Mouse (Mus musculus): Measurements from ENCODE around the gene Clrn3.
"Not testable (repeated sequence)": the region's sequence is repeated elsewhere in the genome, so short reads cannot be mapped to it uniquely, and the experiment has no call there.

Gene Clrn3

GRCm38 (mm10) chr7:135535908-135536307 is 7.5 kb upstream of the Clrn3 start:
- DNase-seq (ENCODE audit: low spot score): no peak

- DNase-seq (ENCODE audit: low spot score): no peak
Observed at GRCm38 (mm10) chr7:135534548-135535189, 6.2 kb upstream of the Clrn3 start.

DNA sequence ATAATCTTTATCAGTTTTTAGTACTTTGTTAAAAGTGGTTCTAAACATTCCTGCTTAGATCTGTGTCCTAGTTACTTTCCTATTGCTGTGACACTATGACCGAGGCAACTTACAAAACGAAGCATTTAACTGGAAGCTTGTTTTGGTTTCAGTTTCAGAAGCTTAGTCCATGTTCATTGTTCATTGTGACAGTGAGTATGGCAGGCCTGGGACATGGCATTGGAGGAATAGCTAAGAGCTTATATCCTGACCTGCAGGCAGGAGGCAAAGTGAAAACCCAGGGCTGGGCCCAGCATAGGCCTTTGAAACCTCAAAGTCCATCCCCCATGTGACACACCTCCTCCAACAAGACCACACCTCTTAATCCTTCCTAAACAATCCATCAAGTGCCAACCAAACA is 614 bp upstream of the Clrn3 start:
- no peak for DNase-seq (ENCODE audit: low spot score)

- no peak for DNase-seq (ENCODE audit: low spot score)
Observed at GRCm38 (mm10) chr7:135527169-135527568, 1.3 kb downstream of the Clrn3 start.

- no peak for DNase-seq (ENCODE audit: low spot score)
Observed at GRCm38 (mm10) chr7:135526574-135527152, 1.8 kb downstream of the Clrn3 start.

- no peak for DNase-seq (ENCODE audit: low spot score)
Observed at GRCm38 (mm10) chr7:135524424-135524967, 4.0 kb downstream of the Clrn3 start.

DNA sequence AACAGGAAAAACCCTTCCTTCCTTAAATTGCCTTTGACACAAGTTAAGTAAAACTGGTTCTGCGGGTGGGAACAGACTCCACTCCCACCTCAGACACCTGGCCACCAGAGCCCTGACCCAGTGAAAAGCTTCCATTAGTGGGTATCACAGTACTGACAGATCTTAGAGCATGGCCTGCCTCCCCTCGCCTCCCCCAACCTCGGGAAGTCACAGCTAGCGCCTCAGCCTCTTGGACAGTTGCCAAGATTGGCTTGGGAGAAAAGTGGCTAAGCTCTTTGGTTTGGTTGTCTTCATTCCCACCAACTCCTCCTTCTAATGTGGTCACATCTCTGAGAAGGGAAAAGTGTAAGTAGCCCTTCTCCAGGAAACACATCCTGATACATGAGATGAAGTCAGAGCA is 4.5 kb downstream of the Clrn3 start:
- DNase-seq (ENCODE audit: low spot score): no peak

DNA sequence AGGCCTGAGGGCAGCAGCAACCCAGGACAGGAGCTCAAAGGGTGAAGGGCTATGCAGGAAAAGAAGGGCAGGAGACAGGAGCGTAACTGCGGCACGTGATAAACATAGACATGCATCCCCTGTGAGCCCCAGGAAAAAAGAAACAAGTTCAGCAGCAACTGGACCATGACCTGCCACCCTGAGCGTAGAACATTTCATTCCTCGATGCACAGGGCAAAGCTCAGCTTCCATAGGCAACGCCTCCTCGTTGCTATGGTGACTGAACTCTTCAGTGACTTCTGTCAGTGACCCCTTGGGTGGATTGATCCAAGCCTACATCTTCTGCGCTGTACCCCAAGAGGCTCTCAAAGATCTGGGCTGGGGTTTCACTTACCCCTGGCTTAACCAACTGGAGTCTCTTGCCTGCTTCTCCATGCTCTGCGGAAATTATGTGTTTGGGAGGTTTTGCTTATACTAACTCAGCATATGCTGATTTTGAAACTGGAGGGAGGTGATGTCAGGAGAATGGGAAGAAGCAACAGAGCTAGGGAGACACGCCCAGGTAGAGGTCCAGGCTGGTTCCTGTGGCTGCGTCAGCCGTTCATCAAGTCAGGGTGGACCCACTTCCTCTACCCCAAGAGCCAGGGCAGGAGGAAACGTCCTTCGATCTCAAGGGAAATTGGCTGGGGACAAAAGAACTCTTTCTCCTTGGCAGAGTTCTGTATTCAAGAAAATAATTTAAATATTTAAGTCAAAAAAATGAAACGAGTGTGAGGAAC is 6.5 kb downstream of the Clrn3 start:
- DNase-seq (ENCODE audit: low spot score): no peak

GRCm38 (mm10) chr7:135520241-135520640 is 8.2 kb downstream of the Clrn3 start:
- DNase-seq (ENCODE audit: low spot score): no peak

- DNase-seq (ENCODE audit: low spot score): no peak
Observed at GRCm38 (mm10) chr7:135517191-135517590, 11.3 kb downstream of the Clrn3 start.

DNA sequence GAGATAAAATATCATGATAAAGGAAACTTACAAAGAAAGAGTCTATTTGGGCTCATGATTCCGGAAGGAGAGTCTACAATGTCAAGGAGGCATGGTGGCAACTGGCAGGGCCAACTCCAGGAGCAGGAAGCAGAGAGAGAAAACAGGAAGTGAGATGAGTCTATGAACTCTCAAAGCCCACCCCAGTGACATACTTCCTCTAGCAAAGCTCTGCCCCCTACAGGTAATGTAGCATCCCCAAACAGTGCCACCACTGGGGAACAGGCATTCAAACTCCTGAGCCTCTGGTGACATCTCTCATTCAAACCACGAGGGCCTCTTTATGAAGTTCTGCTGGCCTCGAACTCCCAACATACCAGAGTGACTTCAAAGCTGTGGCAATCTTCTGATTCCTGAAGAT is 16.7 kb downstream of the Clrn3 start:
- no peak for DNase-seq (ENCODE audit: low spot score)

DNA sequence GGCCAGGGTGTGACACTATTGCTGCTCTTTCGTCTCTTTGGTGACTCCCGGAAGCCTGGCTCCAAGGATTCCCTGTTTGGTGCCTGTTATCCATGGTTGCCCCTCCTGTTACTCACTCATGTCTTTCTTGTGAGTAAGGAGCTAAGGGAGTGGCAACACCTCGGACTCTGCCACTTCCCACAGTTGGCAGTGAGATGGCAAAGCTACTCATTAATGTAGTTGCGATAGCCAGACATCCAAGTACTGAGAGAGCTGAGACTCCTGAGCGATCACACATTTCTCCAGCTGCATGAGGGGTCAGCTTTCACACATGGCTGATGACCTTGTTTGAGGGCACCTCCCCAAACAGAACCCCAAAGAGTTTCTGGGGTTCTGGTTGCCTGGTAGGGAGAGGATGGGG is 18.0 kb downstream of the Clrn3 start:
- no peak for DNase-seq (ENCODE audit: low spot score)

GRCm38 (mm10) chr7:135509272-135509671 is 19.2 kb downstream of the Clrn3 start:
- DNase-seq (ENCODE audit: low spot score): no peak

GRCm38 (mm10) chr7:135508602-135509001 is 19.9 kb downstream of the Clrn3 start:
- DNase-seq (ENCODE audit: low spot score): no peak

- DNase-seq (ENCODE audit: low spot score): not testable (repeated sequence)
Observed at GRCm38 (mm10) chr7:135506506-135506905, 21.9 kb downstream of the Clrn3 start.

GRCm38 (mm10) chr7:135499403-135499802 is 29.1 kb downstream of the Clrn3 start:
- no peak for DNase-seq (ENCODE audit: low spot score)

- no peak for DNase-seq (ENCODE audit: low spot score)
Observed at GRCm38 (mm10) chr7:135498565-135499186, 29.8 kb downstream of the Clrn3 start.

GRCm38 (mm10) chr7:135495303-135495702 is 33.2 kb downstream of the Clrn3 start:
- DNase-seq (ENCODE audit: low spot score): no peak

- DNase-seq (ENCODE audit: low spot score): no peak
Observed at GRCm38 (mm10) chr7:135490500-135490886, 38.0 kb downstream of the Clrn3 start.

GRCm38 (mm10) chr7:135489724-135490499 is 38.5 kb downstream of the Clrn3 start:
- no peak for DNase-seq (ENCODE audit: low spot score)

DNA sequence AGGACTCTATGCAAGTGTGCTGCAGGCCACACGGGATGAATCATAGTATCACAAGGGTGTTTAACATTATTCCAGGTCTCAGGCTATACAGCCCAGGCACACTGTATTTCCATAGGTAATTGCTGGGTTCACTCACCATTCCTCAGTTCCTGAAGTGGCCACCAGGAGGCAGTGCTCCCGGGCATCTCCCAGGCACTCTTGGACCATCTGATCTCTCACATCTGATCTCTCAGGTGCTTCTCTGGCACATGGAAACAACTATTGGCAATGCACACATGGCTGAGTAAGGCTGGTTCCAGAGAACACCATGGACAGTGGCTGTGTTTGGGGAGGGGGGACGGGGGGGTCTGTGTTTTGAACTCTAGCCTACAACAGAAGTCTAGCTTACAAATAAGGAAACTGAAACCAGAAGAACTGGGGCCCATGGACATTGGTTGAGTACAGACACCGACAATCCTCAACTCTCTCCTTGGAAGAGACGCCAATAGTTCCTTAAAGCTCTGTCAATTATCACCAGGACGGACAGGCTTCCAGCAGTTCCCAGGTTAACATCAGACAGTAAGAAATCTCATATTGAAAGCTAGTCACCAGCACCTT is 40.1 kb downstream of the Clrn3 start:
- no peak for DNase-seq (ENCODE audit: low spot score)
